Mouse (Mus musculus): Measurements from ENCODE around the gene Gm14085. TPM values are rescaled to one million over a fixed set of nuclear protein-coding genes. Genes with fewer than 3 reads are reported as not detected.
A peak's percentile ranks its signal among the peaks of the same experiment; 100 is the strongest.
"Not testable (repeated sequence)": the region's sequence is repeated elsewhere in the genome, so short reads cannot be mapped to it uniquely, and the experiment has no call there.

Gm14085 gene
- total and polyA plus RNA-seq, 2 experiments from 2014 or later: not detected

GRCm38 (mm10) chr2:122486674-122487073, 1.9 kb downstream of the Gm14085 start:
- H3K27me3 ChIP-seq (ENCODE audit: insufficient read depth, low read length): no peaks in the 10 kb centered on the region
- no peaks in the 10 kb centered on the region for H3K9me3 ChIP-seq (ENCODE audit: low read length)
- TF ChIP-seq CTCF (IDR thresholded peaks at IDR 0.05; ENCODE audit: low read depth): no peak
- no peaks in the 10 kb centered on the region for H3K4me1 ChIP-seq (ENCODE audit: insufficient read depth, low read length)
- H3K9ac ChIP-seq (replicated peaks; ENCODE audit: low read length): no peak overlapping the region
- H3K27ac ChIP-seq: no peak overlapping the region
- no peak overlapping the region for H3K4me3 ChIP-seq (ENCODE audit: low read length)
- no peak for ATAC-seq
- 94% methylated on average over 2 of the region's 2 CpGs for WGBS
- H3K4me2 ChIP-seq (ENCODE audit: low read depth, low read length): no peak overlapping the region
- no peaks in the 10 kb centered on the region for H3K36me3 ChIP-seq (ENCODE audit: insufficient read depth, low read length)
- no peak for DNase-seq (ENCODE audit: low spot score)

GRCm38 (mm10) chr2:122529696-122530095, 45.0 kb downstream of the Gm14085 start:
- not testable (repeated sequence) for H3K4me1 ChIP-seq (ENCODE audit: insufficient read depth, low read length); H3K4me2 ChIP-seq (ENCODE audit: low read depth, low read length); H3K9ac ChIP-seq (replicated peaks; ENCODE audit: low read length); DNase-seq (ENCODE audit: low spot score); H3K27ac ChIP-seq; H3K27me3 ChIP-seq (ENCODE audit: insufficient read depth, low read length); H3K9me3 ChIP-seq (ENCODE audit: low read length); ATAC-seq; H3K36me3 ChIP-seq (ENCODE audit: insufficient read depth, low read length); H3K4me3 ChIP-seq (ENCODE audit: low read length)
- WGBS: 91% methylated on average over 1 of the region's 1 CpGs

GRCm38 (mm10) chr2:122531290-122531689, 46.5 kb downstream of the Gm14085 start:
- Histone ChIP-seq H3K9ac (replicated peaks; ENCODE audit: low read length) (no peak overlapping the region), H3K27ac (peak overlapping the region; percentile 64; the same call in 1 of the 2 replicates), H3K27me3 (ENCODE audit: insufficient read depth, low read length) (no peaks in the 10 kb centered on the region), H3K4me2 (ENCODE audit: low read depth, low read length) (peak overlapping the region; percentile 35), H3K36me3 (ENCODE audit: insufficient read depth, low read length) (no peaks in the 10 kb centered on the region), H3K9me3 (ENCODE audit: low read length) (no peaks in the 10 kb centered on the region), H3K4me1 (ENCODE audit: insufficient read depth, low read length) (no peaks in the 10 kb centered on the region; the same call in 1 of the 2 replicates), H3K4me3 (ENCODE audit: low read length) (no peak overlapping the region)
- peak; percentile 77 for DNase-seq (ENCODE audit: low spot score)
- peak; percentile 74; the same call in 1 of the 2 replicates for ATAC-seq
- 36% methylated on average over 7 of the region's 7 CpGs for WGBS
- TF ChIP-seq CTCF (IDR thresholded peaks at IDR 0.05; ENCODE audit: low read depth): no peak

- DNase-seq (ENCODE audit: low spot score) (peak; percentile 45), ATAC-seq (peak; percentile 76)
- WGBS: 45% methylated on average over 2 of the region's 2 CpGs
- TF ChIP-seq CTCF (IDR thresholded peaks at IDR 0.05; ENCODE audit: low read depth): no peak
- Histone ChIP-seq H3K4me2 (ENCODE audit: low read depth, low read length) (peak overlapping the region; percentile 35), H3K9ac (replicated peaks; ENCODE audit: low read length) (no peak overlapping the region), H3K9me3 (ENCODE audit: low read length) (no peaks in the 10 kb centered on the region), H3K27ac (peak overlapping the region; percentile 64; the same call in 1 of the 2 replicates), H3K4me3 (ENCODE audit: low read length) (no peak overlapping the region), H3K27me3 (ENCODE audit: insufficient read depth, low read length) (no peaks in the 10 kb centered on the region), H3K36me3 (ENCODE audit: insufficient read depth, low read length) (no peaks in the 10 kb centered on the region), H3K4me1 (ENCODE audit: insufficient read depth, low read length) (no peaks in the 10 kb centered on the region; the same call in 1 of the 2 replicates)
Observed at GRCm38 (mm10) chr2:122531726-122532125, 47.0 kb downstream of the Gm14085 start.

- no peaks in the 10 kb centered on the region for H3K27me3 ChIP-seq (ENCODE audit: insufficient read depth, low read length)
- H3K4me2 ChIP-seq (ENCODE audit: low read depth, low read length): no peak overlapping the region
- H3K4me1 ChIP-seq (ENCODE audit: insufficient read depth, low read length): no peaks in the 10 kb centered on the region; the same call in 1 of the 2 replicates
- WGBS: 35% methylated on average over 2 of the region's 2 CpGs
- ATAC-seq: peak; percentile 72
- H3K4me3 ChIP-seq (ENCODE audit: low read length): no peak overlapping the region
- no peak overlapping the region; the same call in 1 of the 2 replicates for H3K27ac ChIP-seq
- no peak overlapping the region for H3K9ac ChIP-seq (replicated peaks; ENCODE audit: low read length)
- no peaks in the 10 kb centered on the region for H3K9me3 ChIP-seq (ENCODE audit: low read length)
- DNase-seq (ENCODE audit: low spot score): peak; percentile 65
- H3K36me3 ChIP-seq (ENCODE audit: insufficient read depth, low read length): no peaks in the 10 kb centered on the region
- no peak for TF ChIP-seq CTCF (IDR thresholded peaks at IDR 0.05; ENCODE audit: low read depth)
Observed at GRCm38 (mm10) chr2:122532136-122532801, 47.5 kb downstream of the Gm14085 start.

GRCm38 (mm10) chr2:122532802-122533186, 48.1 kb downstream of the Gm14085 start:
- Histone ChIP-seq H3K27ac (no peak overlapping the region), H3K9me3 (ENCODE audit: low read length) (no peaks in the 10 kb centered on the region), H3K36me3 (ENCODE audit: insufficient read depth, low read length) (no peaks in the 10 kb centered on the region), H3K4me1 (ENCODE audit: insufficient read depth, low read length) (no peaks in the 10 kb centered on the region; the same call in 1 of the 2 replicates), H3K4me2 (ENCODE audit: low read depth, low read length) (no peak overlapping the region), H3K9ac (replicated peaks; ENCODE audit: low read length) (no peak overlapping the region), H3K27me3 (ENCODE audit: insufficient read depth, low read length) (no peaks in the 10 kb centered on the region), H3K4me3 (ENCODE audit: low read length) (no peak overlapping the region)
- ATAC-seq (no peak), DNase-seq (ENCODE audit: low spot score) (no peak)
- TF ChIP-seq CTCF (IDR thresholded peaks at IDR 0.05; ENCODE audit: low read depth): no peak
- WGBS: 90% methylated on average over 2 of the region's 2 CpGs

- no peak overlapping the region for H3K4me2 ChIP-seq (ENCODE audit: low read depth, low read length)
- H3K4me3 ChIP-seq (ENCODE audit: low read length): no peak overlapping the region
- 64% methylated on average over 2 of the region's 2 CpGs for whole genome bisulfite sequencing
- no peak overlapping the region for H3K9ac ChIP-seq (replicated peaks; ENCODE audit: low read length)
- H3K9me3 ChIP-seq (ENCODE audit: low read length): no peaks in the 10 kb centered on the region
- H3K36me3 ChIP-seq (ENCODE audit: insufficient read depth, low read length): no peaks in the 10 kb centered on the region
- no peaks in the 10 kb centered on the region; the same call in 1 of the 2 replicates for H3K4me1 ChIP-seq (ENCODE audit: insufficient read depth, low read length)
- DNase-seq (ENCODE audit: low spot score) (no peak), ATAC-seq (no peak)
- no peak for TF ChIP-seq CTCF (IDR thresholded peaks at IDR 0.05; ENCODE audit: low read depth)
- no peak overlapping the region for H3K27ac ChIP-seq
- H3K27me3 ChIP-seq (ENCODE audit: insufficient read depth, low read length): no peaks in the 10 kb centered on the region
Observed at GRCm38 (mm10) chr2:122533378-122533777, 48.6 kb downstream of the Gm14085 start.
